Mouse (Mus musculus) liver, adult 2 months (tissue): ENCODE results near the gene Aifm3.

Source experiments
- CTCF ChIP-seq: fragments of 200-500 bp; IDR thresholded peaks from 2 replicates; pipeline ENCODE4 v1.5.1; 2011; ENCODE audit warnings: low read depth, low read length, control low read depth
- POLR2A ChIP-seq: fragments of 200-500 bp; IDR thresholded peaks from 2 replicates; pipeline ENCODE4 v1.6.1; 2011; ENCODE audit warnings: low read length, control low read depth; ENCODE audit not compliant: insufficient read depth; ENCODE audit errors: extremely low read depth

DNA sequence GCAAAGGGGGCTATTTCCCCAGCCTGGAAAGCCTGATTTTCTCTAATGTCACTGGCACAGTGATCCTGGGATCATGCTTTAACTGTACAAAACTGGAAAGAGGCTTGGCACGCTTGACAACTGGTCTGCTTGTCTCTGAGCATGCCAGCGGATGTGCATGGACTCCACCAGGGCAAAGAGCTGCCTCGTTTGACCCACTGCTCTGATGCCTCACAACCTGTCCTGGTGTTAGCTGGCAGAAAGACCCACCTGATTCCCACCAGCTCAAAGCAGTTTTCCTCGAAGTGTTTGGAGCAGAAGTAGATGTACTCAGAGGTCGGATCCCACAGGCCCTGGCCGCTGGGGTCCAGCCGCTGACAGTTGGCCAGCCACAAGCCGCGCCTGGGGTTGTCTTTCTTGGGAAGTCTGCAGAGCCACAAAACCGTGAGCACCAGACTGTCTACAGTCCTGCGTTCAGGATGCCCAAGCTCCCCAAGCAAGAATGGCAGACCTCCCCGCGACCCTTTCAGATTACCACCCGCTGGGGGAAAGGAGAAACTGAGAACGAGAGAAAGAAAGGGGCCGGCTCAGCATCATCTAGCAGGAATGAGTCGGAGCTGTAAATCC is 40.7 kb downstream of the Aifm3 start:
- no peak for TF ChIP-seq POLR2A
- no peak for TF ChIP-seq CTCF
